Mouse (Mus musculus): ENCODE measurements at regions not wholly inside any gene's neighbourhood (a gene's known extent, or its start where the extent isn't known, plus 50 kb on each side); places are given as distances from the start of the nearest gene placed in this dataset.
A peak's percentile ranks its signal among the peaks of the same experiment; 100 is the strongest.

DNA sequence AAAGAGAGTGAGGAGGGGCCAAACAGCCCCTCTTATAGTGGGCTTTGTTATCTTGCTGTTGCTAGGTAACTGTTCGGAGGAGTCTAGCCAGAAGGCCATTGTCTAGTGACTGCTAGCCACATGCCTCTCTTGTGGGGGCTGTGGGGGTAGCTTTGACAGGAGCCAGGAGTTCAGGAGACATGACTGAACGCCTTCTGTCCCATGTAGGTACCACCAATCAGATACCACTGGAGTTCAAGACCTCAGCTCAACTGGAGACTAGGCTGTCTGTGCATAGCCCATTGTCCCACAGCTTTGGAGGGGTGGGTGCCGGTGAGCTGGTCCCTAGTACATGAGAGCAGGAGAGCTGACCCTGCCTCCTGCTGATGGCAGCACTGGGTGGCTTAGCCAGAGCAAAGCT is 82.4 kb upstream of the Unc93a2 start:
- no peak for DNase-seq (ENCODE audit: low read depth, low spot score)

DNA sequence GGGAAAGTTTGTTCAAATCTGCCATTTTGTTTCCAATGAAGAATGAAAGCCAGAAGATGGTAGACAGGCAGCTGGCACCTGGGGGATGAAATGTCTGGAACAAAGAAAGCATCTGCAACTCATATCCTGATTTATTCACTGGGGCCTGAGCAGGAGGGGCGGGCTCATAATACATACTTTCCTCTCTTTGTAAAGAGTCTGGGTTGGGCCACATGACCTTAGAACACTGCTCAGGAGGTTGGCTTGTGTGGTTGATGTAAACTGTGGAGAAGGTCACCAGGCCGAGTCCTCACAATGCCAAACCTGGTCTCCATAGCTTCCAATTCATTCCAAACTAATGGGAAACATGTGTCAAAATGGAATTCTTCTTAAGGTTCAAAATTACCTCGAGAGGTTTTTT is 79.6 kb upstream of the Unc93a2 start:
- no peak for DNase-seq (ENCODE audit: low read depth, low spot score)

DNA sequence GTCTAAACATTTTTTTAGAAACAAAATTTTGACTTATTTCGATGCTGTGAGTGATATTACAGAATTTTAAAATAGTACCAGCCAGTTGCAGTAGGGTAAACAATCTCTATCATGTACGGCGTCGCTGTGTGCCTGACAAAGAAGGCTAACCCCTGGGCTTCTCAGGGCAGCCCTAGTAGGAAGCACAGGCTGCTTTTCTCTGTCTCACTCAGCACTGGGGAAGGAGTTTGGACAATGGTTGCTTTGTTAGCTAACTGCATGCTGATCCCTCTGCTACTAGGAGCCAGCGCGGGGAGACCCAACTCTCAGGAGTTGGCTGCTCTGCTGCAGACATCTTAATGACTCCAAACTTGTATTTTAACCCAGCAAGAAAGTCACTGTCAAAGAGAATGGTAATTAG is 75.9 kb upstream of the Unc93a2 start:
- DNase-seq (ENCODE audit: low read depth, low spot score) = no peak

DNA sequence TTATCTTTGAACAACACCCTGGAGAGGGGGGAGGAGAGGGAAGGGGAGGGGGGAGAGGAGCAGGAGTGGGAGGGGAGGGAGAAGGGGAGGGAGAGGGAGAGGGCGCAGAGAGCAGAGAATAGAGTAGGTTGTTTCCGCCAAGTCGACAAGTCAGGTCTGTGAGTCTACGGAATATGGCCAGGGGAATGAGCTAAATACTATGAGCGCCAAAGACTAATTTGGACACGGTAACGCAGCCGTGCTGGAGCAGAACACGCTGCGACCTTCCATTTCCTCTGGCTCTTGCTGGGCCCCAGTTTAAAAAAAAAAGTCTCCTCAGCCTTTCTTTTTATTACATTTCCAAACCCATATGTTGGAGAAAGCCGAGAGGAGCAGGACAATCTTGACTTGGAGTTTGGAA is 71.7 kb upstream of the Unc93a2 start:
- DNase-seq (ENCODE audit: low read depth, low spot score) = no peak

DNA sequence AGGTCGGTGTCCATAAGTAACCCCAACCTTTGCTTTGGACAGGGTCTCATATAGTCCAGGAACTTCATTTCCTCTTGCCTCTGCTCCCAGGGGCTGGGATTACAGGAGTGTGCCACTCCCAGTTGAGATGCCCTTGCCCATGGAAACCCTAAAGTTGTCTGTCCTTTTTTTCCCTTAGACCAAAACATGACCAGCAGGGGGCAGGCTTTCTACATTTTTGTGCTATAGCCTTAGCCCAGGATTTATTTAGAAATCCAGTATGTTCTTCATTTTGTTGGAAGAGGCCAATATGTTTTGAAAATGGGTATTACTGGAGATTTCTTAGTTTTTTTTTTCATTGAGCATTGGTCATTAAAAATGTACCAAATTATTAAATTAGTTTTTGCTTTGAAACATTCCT is 58.6 kb upstream of the Unc93a2 start:
- DNase-seq (ENCODE audit: low read depth, low spot score) = peak; percentile 65

DNA sequence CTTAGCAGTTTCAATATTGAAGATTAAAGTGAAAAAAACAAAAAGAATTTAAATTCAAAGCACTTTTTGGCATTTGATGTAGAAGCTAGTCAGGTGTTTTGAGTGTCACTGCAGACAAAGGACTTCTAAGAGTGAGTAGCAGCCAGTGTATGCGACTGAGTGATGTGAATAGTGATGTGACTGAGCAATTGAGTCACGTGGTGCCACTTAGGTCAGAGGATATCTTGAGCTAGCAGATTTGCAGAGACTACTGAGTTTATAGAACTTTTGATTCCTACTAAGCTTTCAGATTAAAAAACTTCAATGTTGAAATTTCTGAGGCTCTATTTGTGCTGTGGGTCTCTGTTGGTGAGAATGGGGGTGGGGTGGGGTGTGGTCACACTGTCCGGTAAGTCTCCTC is 49.8 kb upstream of the Unc93a2 start:
- DNase-seq (ENCODE audit: low read depth, low spot score) = no peak
